Mouse (Mus musculus) forebrain, postnatal 0 days (tissue): ENCODE data around the gene Gm49393. TPM values are rescaled to one million over a fixed set of nuclear protein-coding genes. Genes with fewer than 3 reads are reported as not detected.
A peak's percentile ranks its signal among the peaks of the same experiment; 100 is the strongest.

Source experiments
- ATAC-seq: fragments of 200-750 bp; cut with Nextera tagmentation; 2 replicates; pipeline ENCODE4 v1.8.0; 2017; ENCODE audit warnings: mild to moderate bottlenecking, moderate library complexity
- DNase-seq: peaks from one replicate; pipeline ENCODE4 v3.0.0-alpha.2; 2015
- H3K27ac ChIP-seq: fragments of 300-500 bp; sonication (generic); 2 replicates; pipeline ENCODE4 v1.5.1; 2014; ENCODE audit warnings: low read depth, mild to moderate bottlenecking, antibody characterized with exemption, low read length, moderate library complexity, mixed read lengths
- H3K27me3 ChIP-seq: fragments of 300-500 bp; sonication (generic); 2 replicates; pipeline ENCODE4 v1.6.1; 2014; ENCODE audit warnings: mild to moderate bottlenecking, low read length, mixed read lengths; ENCODE audit not compliant: insufficient read depth
- H3K36me3 ChIP-seq: fragments of 300-500 bp; sonication (generic); 2 replicates; pipeline ENCODE4 v1.6.1; 2014; ENCODE audit warnings: mild to moderate bottlenecking, moderate library complexity; ENCODE audit not compliant: insufficient read depth
- H3K4me1 ChIP-seq: fragments of 300-500 bp; sonication (generic); 2 replicates; pipeline ENCODE4 v1.6.1; 2014; ENCODE audit warnings: antibody characterized with exemption; ENCODE audit not compliant: insufficient read depth
- H3K4me2 ChIP-seq: fragments of 300-500 bp; sonication (generic); 2 replicates; pipeline ENCODE4 v1.6.1; 2014; ENCODE audit warnings: low read depth, mild to moderate bottlenecking, moderate library complexity
- H3K4me3 ChIP-seq: fragments of 300-500 bp; sonication (generic); 2 replicates; pipeline ENCODE4 v1.5.1; 2014; ENCODE audit warnings: low read depth, low read length, mixed read lengths
- H3K9ac ChIP-seq: fragments of 300-500 bp; sonication (generic); 2 replicates; pipeline ENCODE4 v1.6.1; 2014; ENCODE audit warnings: mild to moderate bottlenecking
- H3K9me3 ChIP-seq: fragments of 300-500 bp; sonication (generic); 2 replicates; pipeline ENCODE4 v1.6.1; 2016; ENCODE audit warnings: low read length
- CTCF ChIP-seq: sonication (generic); IDR thresholded peaks from 2 replicates; pipeline ENCODE4 v1.5.1; 2016; ENCODE audit warnings: antibody characterized with exemption, control low read depth, low read depth
- WGBS: fragments of 180-500 bp; shearing (Covaris S2); extraction: QIAGEN DNeasy Blood & Tissue Kit; methylation state at CpG from one replicate; pipeline ENCODE4 v1.1.7; 2014; 5-methylcytosine and 5-hydroxymethylcytosine counted together
- polyA plus RNA-seq: library from polyadenylated mRNA; unstranded; fragments of >200 nt; fragmentation: Nextera tagmentation; extraction: Ambion mirVana; gene quantifications from 2 replicates; pipeline ENCODE4 v1.2.1, GENCODE M21; 2015
- total RNA-seq: library from RNA; depleted of rRNA; stranded (reverse); fragments of >200 nt; gene quantifications from 2 replicates; pipeline ENCODE4 v1.2.3, GENCODE M21; 2014; rRNA removed

Gene Gm49393
- total and polyA plus RNA-seq, 2 experiments from 2014 or later, result not detected

DNA sequence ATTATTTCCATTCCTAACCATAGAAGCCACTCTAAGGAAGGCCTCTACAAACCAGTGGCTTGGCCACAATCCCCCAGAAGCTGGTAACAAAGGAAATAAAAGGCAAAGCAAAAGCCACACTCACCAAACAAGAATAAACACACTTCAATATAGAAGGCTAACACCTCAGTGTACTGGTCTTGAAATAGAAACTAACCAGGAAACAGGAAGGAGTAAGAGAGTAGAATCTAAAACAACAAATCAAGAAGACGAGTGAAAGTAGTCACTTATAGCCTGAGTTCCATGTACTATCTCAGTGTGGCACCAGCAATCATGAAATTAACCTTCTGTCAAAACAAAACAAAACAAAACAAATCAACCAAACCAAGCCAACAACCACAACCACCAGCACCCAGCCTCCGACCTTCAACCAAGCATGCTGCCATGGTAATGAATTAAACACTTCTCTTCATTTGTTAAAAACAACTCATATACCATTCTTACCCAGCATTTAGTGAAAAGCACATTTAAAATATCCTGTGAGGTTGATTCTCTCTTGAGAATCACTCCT is 96.0 kb downstream of the Gm49393 start:
- ATAC-seq (no peak), DNase-seq (no peak)
- Histone ChIP-seq H3K4me2 (no peak overlapping the region), H3K4me3 (no peak overlapping the region), H3K4me1 (no peaks in the 10 kb centered on the region), H3K27ac (no peak overlapping the region), H3K36me3 (no peaks in the 10 kb centered on the region), H3K9me3 (no peaks in the 10 kb centered on the region), H3K27me3 (no peaks in the 10 kb centered on the region), H3K9ac (no peak overlapping the region)
- no peak for TF ChIP-seq CTCF
- WGBS, result 85% methylated on average over 2 of the region's 2 CpGs

DNA sequence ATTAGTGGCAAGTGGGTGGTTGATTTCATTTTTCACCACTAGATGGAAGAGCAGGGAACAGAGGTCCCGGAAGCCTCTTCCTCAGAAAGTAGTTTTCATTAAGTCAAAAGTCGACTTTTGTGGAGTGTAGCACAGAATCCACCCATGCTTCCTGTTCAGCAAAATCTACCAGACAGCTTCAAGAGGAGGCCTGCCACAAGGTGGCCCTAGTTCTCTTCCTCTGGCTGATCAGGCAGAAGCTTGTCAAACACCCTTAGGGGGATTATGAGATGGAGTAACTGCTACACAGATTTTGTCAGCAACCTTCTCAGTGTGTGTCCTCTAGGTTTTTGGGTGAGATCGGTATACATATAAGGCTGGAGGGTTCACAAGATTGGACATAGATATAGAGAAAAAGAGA is 109.3 kb downstream of the Gm49393 start:
- DNase-seq (no peak), ATAC-seq (no peak)
- Histone ChIP-seq H3K27ac (no peak overlapping the region), H3K4me2 (no peak overlapping the region), H3K9me3 (no peaks in the 10 kb centered on the region), H3K9ac (no peak overlapping the region), H3K4me3 (no peak overlapping the region), H3K4me1 (no peaks in the 10 kb centered on the region), H3K36me3 (no peaks in the 10 kb centered on the region), H3K27me3 (no peaks in the 10 kb centered on the region)
- TF ChIP-seq CTCF, result peak; percentile 34
- 71% methylated on average over 3 of the region's 3 CpGs for WGBS

DNA sequence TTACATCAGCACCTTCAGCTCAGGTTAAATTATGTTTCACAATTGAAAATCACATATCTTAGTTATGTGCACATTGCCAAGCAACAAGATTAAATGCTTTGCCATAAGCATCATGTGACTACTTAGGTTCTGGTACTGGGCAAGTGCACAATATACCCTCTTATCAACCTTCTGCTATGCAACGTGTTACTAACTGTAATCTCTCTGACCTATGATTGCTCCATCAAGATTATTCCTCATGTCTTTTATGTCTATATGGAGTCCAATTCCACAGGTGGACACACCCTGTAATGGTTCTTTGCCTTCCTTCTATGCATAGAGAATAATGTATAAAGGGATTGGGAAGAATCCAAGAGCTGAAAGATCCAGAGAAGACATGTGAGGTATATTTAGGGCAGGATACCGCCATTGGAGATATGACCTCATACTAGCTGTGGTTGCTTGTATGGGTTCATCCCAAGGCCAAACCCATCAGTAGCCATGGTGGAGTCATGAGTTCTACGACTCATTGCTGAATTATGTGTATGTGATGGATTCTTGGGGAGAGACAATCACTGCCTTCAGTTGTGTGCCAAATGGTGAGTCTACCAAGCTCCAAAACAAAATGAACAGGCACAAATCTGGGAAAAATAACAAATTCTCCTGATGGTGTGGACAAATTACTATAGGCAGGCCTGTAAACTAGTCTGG is 114.8 kb downstream of the Gm49393 start:
- Histone ChIP-seq H3K27ac (no peak overlapping the region), H3K4me3 (no peak overlapping the region), H3K9me3 (no peaks in the 10 kb centered on the region), H3K4me1 (no peaks in the 10 kb centered on the region), H3K27me3 (no peaks in the 10 kb centered on the region), H3K9ac (no peak overlapping the region), H3K4me2 (no peak overlapping the region), H3K36me3 (no peaks in the 10 kb centered on the region)
- no peak for ATAC-seq
- TF ChIP-seq CTCF, result no peak
- no peak for DNase-seq
- 75% methylated on average over 3 of the region's 3 CpGs for WGBS

DNA sequence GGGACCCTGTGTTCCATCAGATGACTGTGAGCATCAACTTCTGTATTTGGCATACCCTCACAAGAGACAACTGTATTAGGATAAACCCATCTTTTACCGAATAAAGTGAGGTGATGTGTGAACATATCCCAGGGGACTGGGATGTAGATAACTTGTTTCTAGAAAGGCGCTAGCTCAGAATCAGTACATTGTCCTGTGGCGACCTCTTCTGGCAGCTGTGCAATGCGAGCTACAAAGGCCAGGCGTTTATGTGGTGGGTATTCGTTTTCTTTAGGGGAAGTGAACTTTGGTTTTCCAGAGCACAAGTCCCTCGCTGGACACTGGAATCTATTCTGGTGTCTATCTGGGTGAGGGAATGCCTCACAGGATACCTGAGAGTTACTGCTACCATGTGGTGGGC is 115.9 kb downstream of the Gm49393 start:
- Histone ChIP-seq H3K9ac (no peak overlapping the region), H3K4me2 (no peak overlapping the region), H3K36me3 (no peaks in the 10 kb centered on the region), H3K9me3 (no peaks in the 10 kb centered on the region), H3K27me3 (no peaks in the 10 kb centered on the region), H3K27ac (no peak overlapping the region), H3K4me3 (no peak overlapping the region), H3K4me1 (no peaks in the 10 kb centered on the region)
- 14% methylated on average over 7 of the region's 7 CpGs for WGBS
- ATAC-seq (no peak), DNase-seq (peak; percentile 56)
- TF ChIP-seq CTCF, result peak; percentile 71

DNA sequence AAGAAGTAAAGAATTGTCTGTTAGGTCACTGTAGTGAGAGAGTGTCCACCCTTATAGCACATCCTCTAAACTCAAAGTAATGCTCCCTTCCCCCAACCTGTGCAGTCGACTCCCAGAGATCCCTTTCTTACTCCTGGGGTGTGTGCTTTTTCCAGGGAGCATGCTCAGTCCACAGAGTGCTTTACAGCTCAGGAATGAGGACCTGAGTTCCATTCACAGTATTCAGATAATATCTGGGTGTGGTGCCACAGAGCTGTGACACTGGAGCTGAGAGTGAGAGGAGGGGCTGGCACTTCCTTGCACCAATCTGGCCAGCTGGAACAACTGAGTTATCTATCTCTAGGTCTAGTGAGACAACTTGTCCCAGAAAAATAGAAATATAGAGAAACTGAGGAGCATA is 121.7 kb downstream of the Gm49393 start:
- H3K36me3 ChIP-seq, result no peaks in the 10 kb centered on the region
- 69% methylated on average over 1 of the region's 1 CpGs for WGBS
- DNase-seq (no peak), ATAC-seq (no peak)
- H3K27ac ChIP-seq, result no peak overlapping the region
- no peak overlapping the region for H3K4me3 ChIP-seq
- no peaks in the 10 kb centered on the region for H3K9me3 ChIP-seq
- H3K27me3 ChIP-seq, result no peaks in the 10 kb centered on the region
- H3K4me2 ChIP-seq, result no peak overlapping the region
- H3K4me1 ChIP-seq, result no peaks in the 10 kb centered on the region
- no peak for TF ChIP-seq CTCF
- no peak overlapping the region for H3K9ac ChIP-seq

DNA sequence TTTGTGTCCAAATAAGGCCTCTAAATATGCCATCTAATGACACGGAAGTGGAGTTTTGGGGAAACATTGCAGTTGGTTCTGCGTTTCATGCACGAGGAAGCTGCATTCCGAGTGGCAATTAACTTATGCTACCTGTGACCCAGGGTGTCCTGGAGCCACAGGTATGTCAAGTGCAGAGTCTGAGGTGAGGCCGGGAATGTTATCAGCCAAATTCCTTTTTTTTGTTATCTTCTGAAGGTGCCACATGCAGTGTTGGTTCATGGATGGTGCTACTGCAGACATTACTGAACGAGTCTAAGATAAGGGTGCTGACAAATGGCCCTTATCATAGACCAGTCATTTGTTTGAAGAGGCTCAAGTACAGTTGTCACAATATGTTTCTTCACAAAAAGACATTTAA is 122.6 kb downstream of the Gm49393 start:
- H3K36me3 ChIP-seq, result no peaks in the 10 kb centered on the region
- no peaks in the 10 kb centered on the region for H3K9me3 ChIP-seq
- H3K4me1 ChIP-seq, result no peaks in the 10 kb centered on the region
- H3K27me3 ChIP-seq, result no peaks in the 10 kb centered on the region
- H3K4me2 ChIP-seq, result no peak overlapping the region
- 91% methylated on average over 6 of the region's 6 CpGs for WGBS
- no peak overlapping the region for H3K9ac ChIP-seq
- TF ChIP-seq CTCF, result no peak
- DNase-seq, result no peak
- no peak for ATAC-seq
- no peak overlapping the region for H3K27ac ChIP-seq
- H3K4me3 ChIP-seq, result no peak overlapping the region

DNA sequence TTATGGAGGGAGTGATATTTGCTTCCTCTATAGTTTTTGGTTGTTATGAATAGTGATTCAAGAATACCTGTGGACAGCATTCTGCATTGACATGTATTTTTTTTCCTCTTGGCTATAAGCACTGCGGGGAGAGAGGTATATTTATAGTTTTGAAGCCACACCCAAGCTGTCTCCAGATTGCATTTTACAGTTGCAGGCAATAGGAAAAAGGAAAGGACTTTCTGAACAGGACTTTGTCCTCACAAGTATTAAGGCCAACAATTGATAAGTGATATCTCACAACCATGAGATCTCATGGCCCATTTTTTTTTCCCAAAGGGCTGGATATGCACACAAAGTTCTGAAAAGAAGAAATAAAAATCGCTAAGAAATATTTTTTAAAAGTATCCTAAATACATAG is 125.7 kb downstream of the Gm49393 start:
- no peaks in the 10 kb centered on the region for H3K27me3 ChIP-seq
- TF ChIP-seq CTCF, result no peak
- no peak overlapping the region for H3K9ac ChIP-seq
- 80% methylated on average over 2 of the region's 2 CpGs for WGBS
- no peaks in the 10 kb centered on the region for H3K4me1 ChIP-seq
- H3K27ac ChIP-seq, result no peak overlapping the region
- ATAC-seq (no peak), DNase-seq (no peak)
- no peaks in the 10 kb centered on the region for H3K36me3 ChIP-seq
- no peak overlapping the region for H3K4me2 ChIP-seq
- H3K9me3 ChIP-seq, result no peaks in the 10 kb centered on the region
- no peak overlapping the region for H3K4me3 ChIP-seq

Other genes with a start within 250 kb of the Gm49393 start
- gene BC051665, start 149.2 kb downstream of the Gm49393 start, total RNA-seq, result not detected in 2 replicates
- not detected in 2 replicates for gene BC051665, start 149.2 kb downstream of the Gm49393 start, polyA plus RNA-seq
- gene Ctsll3, start 132.7 kb downstream of the Gm49393 start, total RNA-seq, result not detected in 2 replicates
- not detected in 2 replicates for gene Ctsll3, start 132.7 kb downstream of the Gm49393 start, polyA plus RNA-seq
- gene 4930486L24Rik, start 71.1 kb downstream of the Gm49393 start, total RNA-seq, result 0.15 TPM in 1 of 2 replicates, not detected in the other
- gene 4930486L24Rik, start 71.1 kb downstream of the Gm49393 start, polyA plus RNA-seq, result not detected in 2 replicates
- not detected in 2 replicates for gene Gm49392, start 38.7 kb downstream of the Gm49393 start, total RNA-seq
- gene Gm49392, start 38.7 kb downstream of the Gm49393 start, polyA plus RNA-seq, result not detected in 2 replicates
- 2.2 and 3.4 TPM in 2 replicates for gene Ctla2b, start 38.1 kb downstream of the Gm49393 start, total RNA-seq
- 0.87 and 2.7 TPM in 2 replicates for gene Ctla2b, start 38.1 kb downstream of the Gm49393 start, polyA plus RNA-seq
- not detected in 2 replicates for gene Tpbpb, start 30.7 kb downstream of the Gm49393 start, total RNA-seq
- gene Tpbpb, start 30.7 kb downstream of the Gm49393 start, polyA plus RNA-seq, result not detected in 2 replicates
- 6.5 and 6.8 TPM in 2 replicates for gene Gm49391, start 981 bp upstream of the Gm49393 start, total RNA-seq
- gene Gm49391, start 981 bp upstream of the Gm49393 start, polyA plus RNA-seq, result 0.69 and 1.2 TPM in 2 replicates
- gene Ctla2a, start 1.0 kb upstream of the Gm49393 start, total RNA-seq, result 11.7 and 14.0 TPM in 2 replicates
- gene Ctla2a, start 1.0 kb upstream of the Gm49393 start, polyA plus RNA-seq, result 32.7 and 36.4 TPM in 2 replicates
- gene Tpbpa, start 6.4 kb upstream of the Gm49393 start, total RNA-seq, result not detected in 2 replicates
- not detected in 2 replicates for gene Tpbpa, start 6.4 kb upstream of the Gm49393 start, polyA plus RNA-seq
- gene Ctsj, start 70.4 kb upstream of the Gm49393 start, total RNA-seq, result not detected in 2 replicates
- gene Ctsj, start 70.4 kb upstream of the Gm49393 start, polyA plus RNA-seq, result not detected in 2 replicates
- not detected in 2 replicates for gene Ctsq, start 105.0 kb upstream of the Gm49393 start, total RNA-seq
- gene Ctsq, start 105.0 kb upstream of the Gm49393 start, polyA plus RNA-seq, result not detected in 2 replicates
- gene Ctsr, start 228.7 kb upstream of the Gm49393 start, total RNA-seq, result not detected in 2 replicates
- not detected in 2 replicates for gene Ctsr, start 228.7 kb upstream of the Gm49393 start, polyA plus RNA-seq